Mouse (Mus musculus) adrenal gland, postnatal 4 days (tissue): ENCODE measurements around the gene C1ql4. TPM values are rescaled to one million over a fixed set of nuclear protein-coding genes. Genes with fewer than 3 reads are reported as not detected.

Experiments
- DNase-seq, 2 experiments: peaks; one replicate each; pipeline ENCODE4 v3.0.0; 2021 to 2022; ENCODE audit warnings: low spot score in 2 of 2, mixed read lengths in 2 of 2
- long read RNA-seq, 2 experiments: library from polyadenylated mRNA; stranded (forward); transcript quantifications; one replicate each; pipeline ENCODE4 v2.0.0; 2021
- total RNA-seq, 2 experiments: library from RNA; stranded (reverse); gene quantifications; 2 replicates each; pipeline ENCODE4 v1.2.3; 2021

C1ql4 gene
- total RNA-seq = under 1 TPM in 1 of 2 experiments, not detected in 1; 0.20 TPM
- long read RNA-seq, experiment 1, partial matches to known transcripts = 0 of 1 reads
- long read RNA-seq, experiment 1, other reads (novel, unspliced or antisense) = 1 of 1 reads
- long read RNA-seq, experiment 2 = 0 reads

DNA sequence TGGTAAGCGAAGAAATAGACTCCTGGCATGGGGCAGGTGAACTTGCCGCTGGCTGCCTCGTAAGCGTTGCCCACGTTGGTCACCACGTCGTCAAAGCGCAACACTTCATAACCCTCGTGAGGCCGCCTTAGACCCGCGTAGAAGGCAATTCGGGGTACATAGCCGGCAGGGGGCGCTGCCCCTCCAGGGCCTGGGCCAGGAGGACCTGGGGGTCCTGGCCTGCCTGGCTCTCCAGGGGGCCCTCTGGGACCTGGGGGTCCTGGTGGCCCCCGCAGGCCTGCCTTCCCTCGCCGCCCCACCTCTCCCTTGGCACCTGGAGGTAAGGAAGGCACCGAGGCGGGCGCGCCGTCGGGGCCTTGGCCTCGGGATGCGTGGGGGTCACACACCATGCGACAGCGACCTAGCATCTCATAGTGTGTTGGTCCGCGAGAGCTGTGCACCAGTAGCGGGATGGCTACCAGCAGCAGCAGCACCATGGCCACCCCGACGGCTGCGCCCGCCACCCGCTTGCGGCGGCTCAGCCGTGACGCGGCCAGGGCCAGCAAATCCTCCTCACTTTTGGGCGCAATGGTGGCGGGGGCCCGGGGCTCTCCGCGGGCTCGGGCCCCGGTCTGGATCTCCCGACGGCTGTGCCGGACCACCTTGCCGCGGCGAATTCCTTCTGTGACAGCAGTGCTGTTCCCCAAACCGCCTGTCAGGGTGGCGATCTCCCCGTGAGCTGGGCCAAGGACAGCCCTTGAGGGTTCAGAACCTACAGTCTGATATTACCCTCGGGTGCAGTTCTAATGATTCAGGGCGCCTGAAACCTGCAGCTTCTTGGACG lies at the start of gene C1ql4:
C1ql4 (minus strand) TSS at position 565 of the 823 bp plus-strand sequence.
- no peak for DNase-seq

GRCm38 (mm10) chr15:99129956-99130910 lies 42.6 kb upstream of the C1ql4 start:
- DNase-seq = no peak

GRCm38 (mm10) chr15:99129441-99129840 lies 41.8 kb upstream of the C1ql4 start:
- DNase-seq = no peak

DNA sequence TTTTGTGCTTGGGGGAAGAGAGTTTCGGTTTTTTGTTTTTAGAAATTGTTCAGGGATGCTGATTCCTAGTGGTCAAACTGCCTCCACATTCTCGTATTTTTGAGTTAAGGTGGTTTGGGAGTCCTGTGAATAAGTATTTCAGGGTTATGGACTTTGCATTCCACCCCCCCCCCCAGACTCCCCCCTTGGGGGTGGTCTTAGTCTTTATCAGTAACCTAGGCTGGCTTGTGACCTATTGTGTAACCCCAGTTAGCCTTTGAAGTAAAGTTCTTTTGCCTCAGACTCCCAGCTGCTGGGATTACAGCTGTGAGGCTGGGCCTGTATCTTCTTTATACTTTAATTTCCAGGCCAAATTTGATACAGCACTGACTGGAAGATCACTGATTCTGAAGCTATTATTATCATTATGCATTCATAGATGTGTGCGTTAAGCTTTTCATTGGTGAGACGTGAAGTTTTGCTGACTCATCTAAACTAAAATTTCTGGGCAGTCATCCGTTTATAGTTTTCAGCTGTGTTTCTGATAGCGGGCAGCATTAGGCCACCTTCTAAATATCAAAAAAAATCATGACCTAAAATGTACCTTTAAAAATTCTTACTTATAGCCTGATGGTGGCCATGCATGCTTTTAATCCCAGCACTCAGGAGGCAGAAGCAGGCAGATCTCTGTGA lies 40.4 kb upstream of the C1ql4 start:
- DNase-seq = no peak

GRCm38 (mm10) chr15:99126816-99127365 lies 39.3 kb upstream of the C1ql4 start:
- no peak for DNase-seq

DNA sequence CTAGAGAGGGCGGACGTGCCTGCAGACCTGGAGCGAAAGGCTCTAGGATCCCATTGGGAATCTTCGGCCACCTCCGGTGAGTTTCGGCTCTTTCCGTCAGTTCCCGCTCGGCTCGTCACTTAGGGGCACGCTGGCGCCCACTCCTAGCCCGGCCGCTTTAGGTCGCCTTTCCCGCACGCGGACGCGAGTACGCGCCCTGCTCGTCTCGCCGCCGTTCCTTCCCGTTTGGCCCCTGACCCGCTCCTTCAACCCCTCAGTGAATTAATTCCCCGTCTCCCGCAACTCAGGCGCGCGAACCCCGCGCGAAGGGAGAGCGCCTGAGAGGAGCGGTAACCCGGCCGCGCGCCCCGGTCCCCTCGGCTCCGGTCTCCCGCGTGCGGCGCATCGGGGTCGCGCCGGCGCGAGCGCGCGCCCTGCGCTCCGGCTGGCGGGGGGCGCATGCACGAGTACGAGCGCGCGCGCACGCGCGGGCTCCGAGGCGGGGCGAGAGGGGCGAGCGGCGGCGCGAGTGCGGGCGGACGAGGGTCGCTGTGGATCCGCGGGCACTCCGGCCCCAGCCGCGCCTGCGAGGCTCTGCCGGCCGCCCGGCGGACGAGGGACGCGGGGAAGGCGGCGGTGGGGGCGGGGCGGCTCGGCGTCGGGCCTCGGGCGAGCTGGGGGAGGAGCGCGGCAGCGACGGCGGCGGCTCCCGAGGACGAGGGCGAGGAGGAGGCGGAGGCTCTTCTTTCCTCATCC lies 38.6 kb upstream of the C1ql4 start:
- peak; percentile 75 to 76 for DNase-seq

GRCm38 (mm10) chr15:99125711-99126080 lies 38.1 kb upstream of the C1ql4 start, which contains the start of gene Spats2:
Gene Spats2, plus strand, starts transcription at chr15:99125916.
- DNase-seq = no peak

DNA sequence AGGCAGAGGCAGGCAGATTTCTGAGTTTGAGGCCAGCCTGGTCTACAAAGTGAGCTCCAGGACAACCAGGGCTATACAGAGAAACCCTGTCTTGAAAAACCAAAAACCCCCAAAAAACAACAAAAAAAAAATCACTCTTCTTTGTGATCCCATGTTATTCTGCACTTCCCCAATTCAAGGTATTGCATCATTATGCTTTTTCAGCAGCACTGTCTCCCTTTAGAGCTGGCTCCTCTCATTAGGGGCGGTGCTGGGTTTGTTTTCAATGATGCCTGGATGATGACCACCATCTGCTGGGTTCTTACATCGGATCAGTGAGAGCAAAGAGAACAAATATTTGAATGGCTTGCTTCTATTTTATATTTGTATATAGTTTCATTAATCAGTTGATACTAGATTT lies 35.0 kb upstream of the C1ql4 start:
- no peak for DNase-seq

DNA sequence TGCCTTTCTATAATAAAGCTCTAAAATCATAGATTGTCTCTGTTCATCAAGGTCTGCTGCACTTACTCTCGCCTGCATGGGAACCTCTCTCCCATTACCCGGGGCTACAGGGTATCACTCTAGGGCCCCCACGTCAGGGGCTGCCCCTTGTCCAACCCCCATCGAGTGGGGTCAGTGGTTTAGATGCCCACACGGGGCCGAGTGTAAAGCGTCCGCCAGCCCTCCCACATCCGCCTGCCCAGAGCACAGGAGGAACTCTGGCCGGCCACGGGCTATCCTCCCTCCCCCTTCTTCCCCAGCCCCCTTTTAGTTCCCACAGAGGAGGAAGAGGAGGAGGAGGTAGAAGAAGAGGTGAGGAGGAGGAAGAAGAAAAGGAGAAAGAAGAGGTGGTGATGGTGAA lies 33.2 kb upstream of the C1ql4 start:
- DNase-seq = no peak

DNA sequence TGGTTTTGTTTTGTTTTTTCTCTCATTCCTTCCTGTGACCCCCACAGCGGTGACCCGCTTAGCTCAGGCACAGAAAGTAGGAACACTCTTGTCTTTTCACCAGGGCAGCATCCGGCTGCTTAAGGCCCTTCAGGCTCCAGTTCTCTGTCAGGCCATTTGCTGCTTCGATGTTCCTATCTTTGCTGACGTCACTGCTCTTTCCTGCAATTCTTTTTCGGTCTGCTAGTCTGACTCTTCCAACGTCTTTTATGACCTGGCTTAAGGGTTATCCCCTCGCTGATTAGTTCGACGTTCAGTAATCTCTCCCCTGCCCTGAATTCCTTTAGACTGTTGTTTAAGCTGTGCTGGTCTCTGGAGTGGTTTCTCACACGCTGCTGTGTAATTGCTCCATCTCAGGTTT lies 28.9 kb upstream of the C1ql4 start:
- DNase-seq = no peak

DNA sequence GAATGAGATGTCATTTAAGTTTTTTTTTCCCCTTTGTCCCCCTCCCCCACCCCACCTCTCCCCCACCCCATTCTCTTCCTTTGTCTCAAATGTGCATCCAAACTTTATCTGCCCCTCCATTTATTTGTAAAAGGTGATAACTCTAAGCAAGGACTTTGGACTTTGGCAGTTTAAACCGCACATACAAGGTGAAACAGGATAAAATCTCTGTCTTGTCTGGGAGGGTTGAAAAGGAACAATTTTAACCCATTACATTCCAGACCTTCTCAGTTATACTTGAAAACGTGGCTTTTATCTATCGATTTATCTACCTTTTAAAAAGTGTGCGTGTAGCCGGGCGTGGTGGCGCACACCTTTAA lies 27.4 kb upstream of the C1ql4 start:
- DNase-seq = no peak

DNA sequence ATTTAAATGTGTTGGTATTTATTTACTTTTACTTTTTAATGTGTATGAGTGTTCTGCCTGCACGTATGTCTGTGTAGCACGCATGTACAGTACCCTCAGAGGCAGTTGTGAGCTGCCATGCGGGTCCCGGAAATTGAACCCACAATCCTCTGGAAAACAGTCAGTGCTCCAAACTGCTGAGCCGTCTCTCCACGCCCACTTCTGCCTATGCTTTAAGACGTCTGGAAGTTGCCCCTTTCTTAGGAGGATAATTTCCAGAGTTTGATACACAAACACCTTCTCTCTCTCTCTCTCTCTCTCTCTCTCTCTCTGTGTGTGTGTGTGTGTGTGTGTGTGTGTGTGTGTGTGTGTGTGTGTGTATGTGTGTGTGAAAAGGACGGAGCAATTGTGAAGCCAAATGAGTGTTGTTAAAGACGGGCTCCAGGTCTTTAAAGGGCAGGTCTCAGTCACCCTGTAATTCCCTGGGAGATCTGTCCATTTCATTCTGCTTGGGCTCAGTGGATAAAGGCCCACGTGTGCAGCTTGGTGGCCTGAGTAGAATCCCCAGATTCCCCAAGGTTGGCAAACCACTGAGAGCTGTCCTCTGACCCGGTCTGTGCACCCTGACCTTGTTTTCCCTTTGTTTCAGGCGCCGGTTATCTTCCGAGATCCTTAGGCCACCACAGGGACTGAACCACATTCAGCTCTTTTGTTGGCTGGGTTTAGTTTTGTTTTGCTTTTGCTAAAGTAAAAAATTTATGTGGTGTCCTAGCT lies 26.9 kb upstream of the C1ql4 start:
- DNase-seq = no peak

- DNase-seq = no peak
Observed at GRCm38 (mm10) chr15:99113396-99113975, 25.9 kb upstream of the C1ql4 start.

- no peak for DNase-seq
Observed at GRCm38 (mm10) chr15:99112843-99113395, 25.3 kb upstream of the C1ql4 start.

DNA sequence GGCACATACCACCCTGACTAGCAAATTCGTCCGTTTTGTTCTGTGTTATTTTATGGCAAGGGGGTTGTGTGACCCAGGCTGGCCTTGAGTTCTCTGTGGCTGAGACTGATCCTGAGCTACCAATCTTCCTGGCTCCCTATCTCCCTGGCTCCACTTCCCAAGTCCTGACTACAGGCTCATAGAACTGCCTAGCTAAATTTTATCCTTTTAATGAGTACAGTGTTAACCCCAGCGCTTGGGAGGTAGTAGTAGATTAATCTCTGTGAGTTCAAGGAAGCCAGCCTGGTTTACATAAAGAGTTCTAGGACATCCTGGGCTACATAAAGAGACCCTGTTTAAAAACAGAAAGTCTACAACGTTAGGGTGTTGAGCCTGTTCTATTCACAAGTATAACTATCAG lies 24.2 kb upstream of the C1ql4 start:
- no peak for DNase-seq

DNA sequence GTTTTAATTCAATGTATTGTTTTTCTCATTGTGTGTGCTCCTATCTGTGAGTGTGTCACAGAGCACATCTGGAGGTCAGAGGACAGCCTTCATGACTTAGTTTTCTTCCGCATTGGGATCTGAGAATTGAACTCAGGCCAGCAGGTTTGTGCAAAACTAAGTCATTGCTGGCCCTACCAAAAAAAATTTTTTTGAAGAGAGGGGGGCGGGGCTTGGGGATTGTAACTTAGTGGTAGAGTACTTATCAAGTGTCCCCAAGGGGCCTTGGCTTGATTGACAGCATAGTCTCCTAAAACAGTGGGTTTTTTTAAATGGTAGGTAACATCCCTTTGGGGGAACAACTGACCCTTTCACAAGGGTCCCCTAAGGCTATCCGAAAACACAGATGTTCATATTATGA lies 23.5 kb upstream of the C1ql4 start:
- no peak for DNase-seq

DNA sequence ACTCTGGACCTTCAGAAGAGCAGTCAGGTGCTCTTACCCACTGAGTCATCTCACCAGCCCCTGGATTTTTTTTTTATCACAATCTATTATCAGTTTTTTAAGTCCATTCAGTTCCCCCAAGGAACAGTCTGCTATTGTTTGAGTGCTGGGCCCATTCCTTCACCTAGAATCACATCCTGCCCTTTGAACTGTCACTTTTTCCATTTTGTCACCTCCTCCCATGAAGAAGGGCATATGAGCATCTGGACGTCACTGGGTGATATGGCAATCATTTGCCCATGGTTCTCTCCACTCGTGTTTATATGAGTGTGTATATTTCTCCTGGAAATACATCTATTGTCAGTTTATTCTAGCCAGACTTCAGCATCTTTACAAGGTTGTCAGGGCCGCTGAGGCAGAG lies 20.2 kb upstream of the C1ql4 start:
- no peak for DNase-seq

GRCm38 (mm10) chr15:99105238-99105637 lies 17.6 kb upstream of the C1ql4 start:
- no peak for DNase-seq

GRCm38 (mm10) chr15:99099984-99100383 lies 12.4 kb upstream of the C1ql4 start:
- DNase-seq = no peak
